Mouse (Mus musculus): ENCODE data around the gene Fbxo17. TPM values are rescaled to one million over a fixed set of nuclear protein-coding genes. Genes with fewer than 3 reads are reported as not detected.

Gene Fbxo17
- polyA plus RNA-seq, 1 experiment from 2014 or later, result 4.2 TPM

- H3K9ac ChIP-seq (replicated peaks; ENCODE audit: low read depth, low read length), result no peak overlapping the region
- ATAC-seq, result peak; percentile 78
Measured at GRCm38 (mm10) chr7:28726600-28726999, 10.0 kb downstream of the Fbxo17 start.

GRCm38 (mm10) chr7:28727649-28728340 is 11.2 kb downstream of the Fbxo17 start:
- Histone ChIP-seq H3K9ac (replicated peaks; ENCODE audit: low read depth, low read length) (no peak overlapping the region), H3K4me3 (replicated peaks; ENCODE audit: low read length) (no peak overlapping the region), H3K9me3 (ENCODE audit: control insufficient read depth, low read length) (peaks cover 5% of the 10 kb centered on the region), H3K4me2 (ENCODE audit: low read length) (no peak overlapping the region), H3K27ac (ENCODE audit: low read length) (no peak overlapping the region), H3K36me3 (ENCODE audit: control insufficient read depth, insufficient read depth) (no peaks in the 10 kb centered on the region), H3K4me1 (replicated peaks; ENCODE audit: control insufficient read depth, insufficient read depth, low read length) (peaks cover 2% of the 10 kb centered on the region; the same call in 1 of the 2 replicates), H3K27me3 (replicated peaks; ENCODE audit: control insufficient read depth, insufficient read depth, low read length) (no peaks in the 10 kb centered on the region)
- WGBS, result 59% methylated on average over 10 of the region's 10 CpGs
- no peak for ATAC-seq

More at GRCm38 (mm10) chr7:28726600-28726999, 10.0 kb downstream of the Fbxo17 start:
- no peak overlapping the region for H3K27ac ChIP-seq (ENCODE audit: low read length)
- peak overlapping the region; percentile 42 for H3K4me2 ChIP-seq (ENCODE audit: low read length)
- H3K4me1 ChIP-seq (replicated peaks; ENCODE audit: control insufficient read depth, insufficient read depth, low read length), result no peaks in the 10 kb centered on the region; the same call in 1 of the 2 replicates
- H3K4me3 ChIP-seq (replicated peaks; ENCODE audit: low read length), result no peak overlapping the region; the same call in 1 of the 2 replicates
- no peaks in the 10 kb centered on the region for H3K27me3 ChIP-seq (replicated peaks; ENCODE audit: control insufficient read depth, insufficient read depth, low read length)
- no peaks in the 10 kb centered on the region for H3K36me3 ChIP-seq (ENCODE audit: control insufficient read depth, insufficient read depth)
- peaks cover 5% of the 10 kb centered on the region for H3K9me3 ChIP-seq (ENCODE audit: control insufficient read depth, low read length)
- 6% methylated on average over 14 of the region's 14 CpGs for WGBS

- H3K9me3 ChIP-seq (ENCODE audit: control insufficient read depth, low read length), result peaks cover 5% of the 10 kb centered on the region
- H3K4me1 ChIP-seq (replicated peaks; ENCODE audit: control insufficient read depth, insufficient read depth, low read length), result peaks cover 3% of the 10 kb centered on the region
- peak; percentile 89 for ATAC-seq
- H3K4me2 ChIP-seq (ENCODE audit: low read length), result peak overlapping the region; percentile 74
- 2% methylated on average over 58 of the region's 58 CpGs for WGBS
- 0 out of 2 replicates have a peak, but pooled peaks cover 5% of the 10 kb centered on the region for H3K36me3 ChIP-seq (ENCODE audit: control insufficient read depth, insufficient read depth)
- no peaks in the 10 kb centered on the region for H3K27me3 ChIP-seq (replicated peaks; ENCODE audit: control insufficient read depth, insufficient read depth, low read length)
- H3K9ac ChIP-seq (replicated peaks; ENCODE audit: low read depth, low read length), result peak overlapping the region; percentile 46
- peak overlapping the region; percentile 51 for H3K4me3 ChIP-seq (replicated peaks; ENCODE audit: low read length)
- H3K27ac ChIP-seq (ENCODE audit: low read length), result no peak overlapping the region
Measured at GRCm38 (mm10) chr7:28732341-28733142, 15.9 kb downstream of the Fbxo17 start.

- Histone ChIP-seq H3K27ac (ENCODE audit: low read length) (no peak overlapping the region), H3K9ac (replicated peaks; ENCODE audit: low read depth, low read length) (peak overlapping the region; percentile 46), H3K9me3 (ENCODE audit: control insufficient read depth, low read length) (peaks cover 5% of the 10 kb centered on the region), H3K36me3 (ENCODE audit: control insufficient read depth, insufficient read depth) (0 out of 2 replicates have a peak, but pooled peaks cover 5% of the 10 kb centered on the region), H3K27me3 (replicated peaks; ENCODE audit: control insufficient read depth, insufficient read depth, low read length) (no peaks in the 10 kb centered on the region), H3K4me1 (replicated peaks; ENCODE audit: control insufficient read depth, insufficient read depth, low read length) (peaks cover 3% of the 10 kb centered on the region), H3K4me3 (replicated peaks; ENCODE audit: low read length) (peak overlapping the region; percentile 51), H3K4me2 (ENCODE audit: low read length) (peak overlapping the region; percentile 74)
- WGBS, result 6% methylated on average over 11 of the region's 11 CpGs
- 0 out of 2 replicates have a peak, but pooled peaks have one; percentile 7 for ATAC-seq
Measured at GRCm38 (mm10) chr7:28733211-28733610, 16.6 kb downstream of the Fbxo17 start.

- no peak overlapping the region for H3K9ac ChIP-seq (replicated peaks; ENCODE audit: low read depth, low read length)
- no peaks in the 10 kb centered on the region for H3K27me3 ChIP-seq (replicated peaks; ENCODE audit: control insufficient read depth, insufficient read depth, low read length)
- no peak overlapping the region for H3K4me2 ChIP-seq (ENCODE audit: low read length)
- ATAC-seq, result no peak
- WGBS, result 77% methylated on average over 6 of the region's 6 CpGs
- H3K27ac ChIP-seq (ENCODE audit: low read length), result no peak overlapping the region
- no peak overlapping the region for H3K4me3 ChIP-seq (replicated peaks; ENCODE audit: low read length)
- peaks cover 4% of the 10 kb centered on the region for H3K4me1 ChIP-seq (replicated peaks; ENCODE audit: control insufficient read depth, insufficient read depth, low read length)
- peaks cover 5% of the 10 kb centered on the region for H3K9me3 ChIP-seq (ENCODE audit: control insufficient read depth, low read length)
- H3K36me3 ChIP-seq (ENCODE audit: control insufficient read depth, insufficient read depth), result 0 out of 2 replicates have a peak, but pooled peaks cover 5% of the 10 kb centered on the region
Measured at GRCm38 (mm10) chr7:28735701-28736100, 19.1 kb downstream of the Fbxo17 start.

GRCm38 (mm10) chr7:28739829-28740228 is 23.2 kb downstream of the Fbxo17 start:
- H3K27ac ChIP-seq (ENCODE audit: low read length), result no peak overlapping the region
- H3K9me3 ChIP-seq (ENCODE audit: control insufficient read depth, low read length), result no peaks in the 10 kb centered on the region
- H3K4me3 ChIP-seq (replicated peaks; ENCODE audit: low read length), result no peak overlapping the region
- ATAC-seq, result no peak
- WGBS, result 94% methylated on average over 21 of the region's 21 CpGs
- H3K36me3 ChIP-seq (ENCODE audit: control insufficient read depth, insufficient read depth), result 0 out of 2 replicates have a peak, but pooled peaks cover 5% of the 10 kb centered on the region
- peaks cover 14% of the 10 kb centered on the region for H3K4me1 ChIP-seq (replicated peaks; ENCODE audit: control insufficient read depth, insufficient read depth, low read length)
- no peak overlapping the region for H3K4me2 ChIP-seq (ENCODE audit: low read length)
- no peak overlapping the region for H3K9ac ChIP-seq (replicated peaks; ENCODE audit: low read depth, low read length)
- H3K27me3 ChIP-seq (replicated peaks; ENCODE audit: control insufficient read depth, insufficient read depth, low read length), result no peaks in the 10 kb centered on the region

GRCm38 (mm10) chr7:28740949-28741348 is 24.3 kb downstream of the Fbxo17 start:
- Histone ChIP-seq H3K27me3 (replicated peaks; ENCODE audit: control insufficient read depth, insufficient read depth, low read length) (no peaks in the 10 kb centered on the region), H3K27ac (ENCODE audit: low read length) (no peak overlapping the region; the same call in 1 of the 2 replicates), H3K9ac (replicated peaks; ENCODE audit: low read depth, low read length) (peak overlapping the region; percentile 54), H3K9me3 (ENCODE audit: control insufficient read depth, low read length) (no peaks in the 10 kb centered on the region), H3K4me2 (ENCODE audit: low read length) (peak overlapping the region; percentile 72), H3K4me1 (replicated peaks; ENCODE audit: control insufficient read depth, insufficient read depth, low read length) (peaks cover 14% of the 10 kb centered on the region), H3K36me3 (ENCODE audit: control insufficient read depth, insufficient read depth) (0 out of 2 replicates have a peak, but pooled peaks cover 5% of the 10 kb centered on the region), H3K4me3 (replicated peaks; ENCODE audit: low read length) (peak overlapping the region; percentile 59)
- WGBS, result 42% methylated on average over 9 of the region's 9 CpGs
- ATAC-seq, result no peak

- peak overlapping the region; percentile 72 for H3K4me2 ChIP-seq (ENCODE audit: low read length)
- peak overlapping the region; percentile 59 for H3K4me3 ChIP-seq (replicated peaks; ENCODE audit: low read length)
- no peaks in the 10 kb centered on the region for H3K9me3 ChIP-seq (ENCODE audit: control insufficient read depth, low read length)
- peak; percentile 9 for ATAC-seq
- peaks cover 14% of the 10 kb centered on the region for H3K4me1 ChIP-seq (replicated peaks; ENCODE audit: control insufficient read depth, insufficient read depth, low read length)
- under 1% methylated on average over 13 of the region's 13 CpGs for WGBS
- H3K27me3 ChIP-seq (replicated peaks; ENCODE audit: control insufficient read depth, insufficient read depth, low read length), result no peaks in the 10 kb centered on the region
- H3K9ac ChIP-seq (replicated peaks; ENCODE audit: low read depth, low read length), result peak overlapping the region; percentile 54
- 0 out of 2 replicates have a peak, but pooled peaks cover 3% of the 10 kb centered on the region for H3K36me3 ChIP-seq (ENCODE audit: control insufficient read depth, insufficient read depth)
- no peak overlapping the region; the same call in 1 of the 2 replicates for H3K27ac ChIP-seq (ENCODE audit: low read length)
Measured at GRCm38 (mm10) chr7:28741368-28741708, 24.7 kb downstream of the Fbxo17 start.

Data from forebrain, embryonic 16.5 days (tissue).